Mouse (Mus musculus) intestine, embryonic 15.5 days (tissue): ENCODE measurements around the gene Scyl1. TPM values are rescaled to one million over a fixed set of nuclear protein-coding genes. Genes with fewer than 3 reads are reported as not detected.

Source experiments
- ATAC-seq: fragments of 200-750 bp; cut with Nextera tagmentation; 2 replicates; pipeline ENCODE4 v1.8.0; 2017; ENCODE audit warnings: moderate TSS enrichment, moderate library complexity
- H3K27ac ChIP-seq: fragments of 300-500 bp; sonication (generic); 2 replicates; pipeline ENCODE4 v1.5.1; 2015; ENCODE audit warnings: mild to moderate bottlenecking, inconsistent platforms
- H3K27me3 ChIP-seq: fragments of 300-500 bp; sonication (generic); replicated peaks from 2 replicates; pipeline ENCODE4 v1.6.1; 2015; ENCODE audit warnings: inconsistent platforms
- H3K36me3 ChIP-seq: fragments of 300-500 bp; sonication (generic); 2 replicates; pipeline ENCODE4 v1.6.1; 2015; ENCODE audit warnings: inconsistent platforms
- H3K4me1 ChIP-seq: fragments of 300-500 bp; sonication (generic); replicated peaks from 2 replicates; pipeline ENCODE4 v1.6.1; 2015; ENCODE audit warnings: inconsistent platforms
- H3K4me2 ChIP-seq: fragments of 300-500 bp; sonication (generic); replicated peaks from 2 replicates; pipeline ENCODE4 v1.6.1; 2015; ENCODE audit warnings: mild to moderate bottlenecking, inconsistent platforms
- H3K4me3 ChIP-seq: fragments of 300-500 bp; sonication (generic); replicated peaks from 2 replicates; pipeline ENCODE4 v1.5.1; 2015; ENCODE audit warnings: inconsistent platforms
- H3K9ac ChIP-seq: fragments of 300-500 bp; sonication (generic); 2 replicates; pipeline ENCODE4 v1.6.1; 2015; ENCODE audit warnings: inconsistent platforms
- H3K9me3 ChIP-seq: fragments of 300-500 bp; sonication (generic); 2 replicates; pipeline ENCODE4 v1.6.1; 2016; ENCODE audit warnings: inconsistent platforms
- WGBS: fragments of 180-500 bp; shearing (Covaris S2); methylation state at CpG from one replicate; pipeline ENCODE4 v1.1.7; 2015; 5-methylcytosine and 5-hydroxymethylcytosine counted together
- polyA plus RNA-seq: library from polyadenylated mRNA; unstranded; fragments of >200 nt; fragmentation: Nextera tagmentation; extraction: Ambion mirVana; gene quantifications from 2 replicates; pipeline ENCODE4 v1.2.1, GENCODE M21; 2015

Gene Scyl1
- polyA plus RNA-seq, 1 experiment from 2014 or later: 60.9 TPM

DNA sequence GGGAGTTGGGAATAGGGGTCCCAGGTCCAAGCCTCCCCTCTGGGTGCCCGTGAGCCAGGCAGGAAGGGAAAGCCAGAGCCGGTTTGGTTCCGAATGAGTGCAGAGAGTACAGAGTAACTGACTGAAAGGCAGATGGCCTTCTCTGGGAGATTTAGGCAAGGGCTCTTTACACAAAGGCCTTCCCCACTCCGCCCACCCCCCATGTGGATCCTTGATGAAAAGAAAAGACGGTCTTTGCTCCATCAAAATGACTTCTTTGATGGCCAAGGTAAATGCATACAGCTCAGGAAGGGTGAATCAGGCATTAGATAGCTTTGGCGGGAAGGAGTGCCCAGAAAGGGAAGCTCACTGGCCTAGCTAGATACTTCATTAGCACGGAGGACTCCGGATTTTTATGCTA, 7.1 kb upstream of the Scyl1 start:
- no peaks in the 10 kb centered on the region for H3K9me3 ChIP-seq
- H3K27ac ChIP-seq: no peak overlapping the region
- H3K4me2 ChIP-seq: no peak overlapping the region
- 58% methylated on average over 8 of the region's 8 CpGs for WGBS
- no peak overlapping the region for H3K9ac ChIP-seq
- no peak for ATAC-seq
- H3K36me3 ChIP-seq: no peaks in the 10 kb centered on the region
- no peak overlapping the region for H3K4me3 ChIP-seq
- H3K4me1 ChIP-seq: no peaks in the 10 kb centered on the region
- H3K27me3 ChIP-seq: no peaks in the 10 kb centered on the region

DNA sequence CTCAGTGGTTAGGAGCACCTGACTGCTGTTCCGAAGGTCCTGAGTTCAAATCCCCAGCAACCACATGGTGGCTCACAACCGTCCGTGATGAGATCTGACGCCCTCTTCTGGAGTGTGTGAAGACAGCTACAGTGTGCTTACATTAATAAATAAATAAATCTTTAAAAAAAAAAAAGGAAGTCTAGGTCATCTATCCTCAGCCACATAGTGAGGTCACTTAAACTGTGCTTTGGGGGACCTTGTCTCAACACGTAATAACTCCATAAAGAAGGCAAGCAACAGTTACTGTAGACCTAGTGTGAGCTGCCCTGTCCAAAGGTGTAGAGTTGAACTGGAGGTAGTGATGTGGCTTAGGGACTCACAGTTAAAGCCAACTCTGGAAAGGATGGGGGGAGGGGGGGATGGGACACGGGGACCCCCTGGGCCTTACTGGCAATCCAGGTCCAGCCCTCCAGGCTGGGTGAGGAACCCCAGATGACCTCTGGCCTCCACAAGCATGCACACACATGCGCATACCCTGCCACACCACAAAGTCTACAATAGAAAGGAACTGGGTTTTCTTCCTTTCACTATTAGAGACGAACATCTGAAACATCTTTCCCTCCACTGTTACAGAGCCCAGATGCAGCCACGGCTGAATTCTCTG, 6.3 kb upstream of the Scyl1 start:
- H3K27ac ChIP-seq: no peak overlapping the region
- H3K27me3 ChIP-seq: no peaks in the 10 kb centered on the region
- H3K4me3 ChIP-seq: no peak overlapping the region
- no peaks in the 10 kb centered on the region for H3K4me1 ChIP-seq
- no peaks in the 10 kb centered on the region for H3K36me3 ChIP-seq
- no peak overlapping the region for H3K4me2 ChIP-seq
- H3K9ac ChIP-seq: no peak overlapping the region
- no peak for ATAC-seq
- no peaks in the 10 kb centered on the region for H3K9me3 ChIP-seq
- WGBS: 74% methylated on average over 9 of the region's 9 CpGs

DNA sequence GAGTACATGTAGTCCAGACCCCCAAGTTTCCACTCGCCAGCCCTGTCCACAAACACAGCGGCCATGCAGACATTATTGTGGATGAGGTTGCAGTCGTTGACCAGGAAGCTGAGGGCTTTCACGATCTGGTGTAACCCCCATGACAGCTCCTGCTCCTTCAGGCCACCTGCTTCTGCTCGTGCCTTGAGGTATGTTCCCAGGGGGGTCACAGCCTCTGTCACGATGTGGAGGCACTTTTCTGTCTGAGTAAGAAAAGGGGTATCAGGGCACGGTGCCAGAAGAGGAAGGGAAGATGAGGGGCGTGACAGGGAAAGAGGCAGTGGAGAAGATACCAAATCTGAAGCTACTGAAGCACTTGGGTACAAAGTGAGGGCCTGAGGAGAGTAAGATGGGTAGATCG, 908 bp downstream of the Scyl1 start:
- Histone ChIP-seq H3K4me1 (peaks cover 12% of the 10 kb centered on the region), H3K4me3 (peak overlapping the region; percentile 80), H3K4me2 (peak overlapping the region; percentile 90), H3K27ac (peak overlapping the region; percentile 79; the same call in 1 of the 2 replicates), H3K36me3 (peaks cover 21% of the 10 kb centered on the region), H3K9me3 (no peaks in the 10 kb centered on the region), H3K27me3 (no peaks in the 10 kb centered on the region), H3K9ac (peak overlapping the region; percentile 91)
- 40% methylated on average over 9 of the region's 9 CpGs for WGBS
- no peak for ATAC-seq

DNA sequence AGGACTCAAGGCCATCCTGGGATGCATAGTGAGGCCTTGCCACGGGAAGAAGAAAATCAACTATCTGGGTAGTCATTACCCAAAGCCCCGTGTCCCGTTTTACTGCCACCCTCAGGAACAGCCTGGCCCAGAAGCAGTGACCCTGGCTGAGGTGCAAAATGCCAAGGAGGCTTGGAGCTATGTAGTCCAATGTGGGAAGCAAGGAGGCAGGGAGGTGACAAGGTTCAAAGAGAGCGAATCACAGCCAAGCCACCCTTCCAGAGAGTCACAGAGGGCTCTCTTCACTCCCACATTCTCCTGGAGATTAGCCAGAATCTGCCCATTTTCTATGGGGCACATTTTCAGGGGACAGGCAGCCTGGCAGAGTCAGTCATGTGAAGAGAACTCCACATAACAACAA, 3.9 kb downstream of the Scyl1 start:
- Histone ChIP-seq H3K4me3 (no peak overlapping the region), H3K4me2 (no peak overlapping the region), H3K4me1 (peaks cover 12% of the 10 kb centered on the region), H3K36me3 (peaks cover 45% of the 10 kb centered on the region), H3K9me3 (no peaks in the 10 kb centered on the region), H3K9ac (no peak overlapping the region), H3K27me3 (no peaks in the 10 kb centered on the region), H3K27ac (no peak overlapping the region)
- WGBS: 89% methylated on average over 4 of the region's 4 CpGs
- no peak for ATAC-seq

DNA sequence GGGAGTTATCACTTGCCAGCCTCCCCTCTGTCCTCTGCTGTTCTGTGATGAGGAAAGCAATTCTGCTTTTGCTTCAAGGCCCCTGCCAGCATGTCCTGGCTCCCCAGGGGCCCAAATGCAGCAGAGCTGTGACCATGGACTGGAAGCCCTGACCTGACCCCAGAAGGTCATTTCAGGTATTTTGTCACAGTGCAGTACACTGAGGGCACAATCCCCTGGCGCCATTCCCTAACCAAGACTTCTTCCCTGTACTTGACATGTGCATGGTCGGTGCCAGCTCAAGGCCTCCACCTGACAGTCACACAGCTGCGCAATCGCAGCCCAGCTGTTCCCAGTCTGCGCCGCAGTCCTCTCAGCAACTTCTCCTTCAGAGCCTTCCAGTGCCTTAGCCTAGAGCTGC, 8.1 kb downstream of the Scyl1 start:
- Histone ChIP-seq H3K36me3 (peaks cover 75% of the 10 kb centered on the region), H3K4me3 (no peak overlapping the region)
- WGBS: 95% methylated on average over 6 of the region's 6 CpGs

DNA sequence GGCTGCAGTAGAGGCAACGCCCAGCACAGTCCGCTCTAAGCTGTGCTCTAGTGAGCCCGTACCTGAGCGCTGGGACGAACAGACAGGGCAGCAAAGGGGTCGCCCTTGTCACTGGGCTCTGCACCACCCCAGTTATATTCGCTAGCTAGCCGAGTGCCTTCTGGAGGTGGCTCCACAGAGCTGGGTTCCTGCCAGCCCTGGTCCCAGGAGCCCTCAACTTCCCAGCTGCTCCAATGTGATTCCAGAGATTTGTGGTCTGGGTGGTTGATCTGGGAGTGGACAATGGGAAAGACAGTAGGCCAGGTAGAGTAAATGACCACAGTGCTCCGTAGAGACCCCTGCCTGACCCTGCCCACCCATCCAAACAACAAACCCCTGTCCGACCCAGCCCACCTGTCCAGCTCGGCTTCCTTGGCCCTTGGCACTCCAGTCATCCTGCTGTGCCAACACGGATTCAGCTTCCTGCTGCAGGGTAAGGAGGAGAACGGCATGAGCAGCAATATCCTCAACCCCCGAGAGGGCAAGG, 12.3 kb downstream of the Scyl1 start:
- H3K4me2 ChIP-seq: no peak overlapping the region
- no peak overlapping the region for H3K4me3 ChIP-seq
- peaks cover 11% of the 10 kb centered on the region for H3K4me1 ChIP-seq
- no peak overlapping the region for H3K9ac ChIP-seq
- peaks cover 25% of the 10 kb centered on the region for H3K27me3 ChIP-seq
- WGBS: 88% methylated on average over 14 of the region's 14 CpGs
- no peak overlapping the region for H3K27ac ChIP-seq
- H3K36me3 ChIP-seq: peaks cover 58% of the 10 kb centered on the region
- no peak for ATAC-seq
- no peaks in the 10 kb centered on the region for H3K9me3 ChIP-seq

More for the DNA sequence above, 8.1 kb downstream of the Scyl1 start:
- no peak overlapping the region for H3K9ac ChIP-seq
- H3K9me3 ChIP-seq: no peaks in the 10 kb centered on the region
- no peak overlapping the region for H3K27ac ChIP-seq
- H3K4me1 ChIP-seq: no peaks in the 10 kb centered on the region
- no peak overlapping the region for H3K4me2 ChIP-seq
- no peak for ATAC-seq
- H3K27me3 ChIP-seq: no peaks in the 10 kb centered on the region

DNA sequence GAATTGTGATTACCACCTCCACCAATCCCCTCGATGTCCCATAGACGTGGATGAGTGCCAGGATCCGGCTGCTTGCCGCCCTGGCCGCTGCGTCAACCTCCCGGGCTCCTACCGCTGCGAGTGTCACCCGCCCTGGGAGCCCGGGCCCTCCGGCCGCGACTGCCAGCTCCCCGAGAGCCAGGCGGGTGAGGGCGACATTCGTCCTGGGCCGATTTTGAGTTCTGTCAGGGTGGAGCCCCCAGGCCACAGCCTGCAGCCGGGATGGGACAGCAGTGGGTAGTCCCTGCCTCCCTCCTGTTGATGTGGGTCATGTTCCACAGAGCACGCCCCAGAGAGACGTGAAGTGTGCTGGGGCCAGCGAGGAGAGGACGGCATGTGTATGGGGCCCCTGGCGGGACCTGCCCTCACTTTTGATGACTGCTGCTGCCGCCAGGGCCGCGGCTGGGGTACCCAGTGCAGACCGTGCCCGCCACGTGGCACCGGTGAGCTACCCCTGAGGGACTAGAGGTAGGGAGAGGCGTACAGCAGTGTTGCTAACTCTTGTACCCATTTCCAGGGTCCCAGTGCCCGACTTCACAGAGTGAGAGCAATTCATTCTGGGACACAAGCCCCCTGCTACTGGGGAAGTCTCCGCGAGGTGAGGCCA, 14.1 kb downstream of the Scyl1 start:
- peak; percentile 19 for ATAC-seq
- WGBS: 32% methylated on average over 36 of the region's 36 CpGs
- H3K9ac ChIP-seq: 0 out of 2 replicates have a peak overlapping the region, but pooled peaks have one; percentile 23

DNA sequence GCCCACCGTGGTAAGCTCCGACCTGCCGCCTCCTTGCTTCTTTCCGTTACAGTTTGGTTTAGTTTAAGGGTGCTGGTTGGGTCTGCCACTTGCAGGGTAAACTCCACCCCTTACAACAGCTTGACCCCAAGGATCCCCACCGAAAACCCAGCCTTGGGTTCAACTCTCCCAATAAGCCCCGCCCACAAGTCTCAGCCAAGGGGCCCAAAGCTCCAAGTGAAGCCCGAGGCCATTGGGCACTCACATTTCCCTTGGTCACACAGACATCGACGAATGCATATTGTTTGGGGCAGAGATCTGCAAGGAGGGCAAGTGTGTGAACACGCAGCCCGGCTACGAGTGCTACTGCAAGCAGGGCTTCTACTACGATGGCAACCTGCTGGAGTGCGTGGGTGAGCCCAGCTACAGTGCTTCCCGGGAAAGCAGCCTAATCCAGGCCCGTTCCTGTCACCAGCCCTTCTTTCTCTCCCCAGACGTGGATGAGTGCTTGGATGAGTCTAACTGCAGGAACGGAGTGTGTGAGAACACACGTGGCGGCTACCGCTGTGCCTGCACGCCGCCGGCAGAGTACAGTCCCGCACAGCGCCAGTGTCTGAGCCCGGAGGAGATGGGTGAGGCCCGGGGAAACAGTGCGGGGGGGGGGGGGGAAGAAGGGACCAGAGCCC, 14.8 kb downstream of the Scyl1 start:
- no peak; the same call in 1 of the 2 replicates for ATAC-seq
- peaks cover 40% of the 10 kb centered on the region for H3K36me3 ChIP-seq

More for the DNA sequence above, 14.1 kb downstream of the Scyl1 start:
- H3K4me1 ChIP-seq: peaks cover 11% of the 10 kb centered on the region
- no peak overlapping the region for H3K27ac ChIP-seq
- H3K9me3 ChIP-seq: no peaks in the 10 kb centered on the region
- peaks cover 46% of the 10 kb centered on the region for H3K36me3 ChIP-seq
- H3K4me3 ChIP-seq: 0 out of 2 replicates have a peak overlapping the region, but pooled peaks have one; percentile 10
- peak overlapping the region; percentile 42 for H3K4me2 ChIP-seq
- peaks cover 25% of the 10 kb centered on the region for H3K27me3 ChIP-seq

DNA sequence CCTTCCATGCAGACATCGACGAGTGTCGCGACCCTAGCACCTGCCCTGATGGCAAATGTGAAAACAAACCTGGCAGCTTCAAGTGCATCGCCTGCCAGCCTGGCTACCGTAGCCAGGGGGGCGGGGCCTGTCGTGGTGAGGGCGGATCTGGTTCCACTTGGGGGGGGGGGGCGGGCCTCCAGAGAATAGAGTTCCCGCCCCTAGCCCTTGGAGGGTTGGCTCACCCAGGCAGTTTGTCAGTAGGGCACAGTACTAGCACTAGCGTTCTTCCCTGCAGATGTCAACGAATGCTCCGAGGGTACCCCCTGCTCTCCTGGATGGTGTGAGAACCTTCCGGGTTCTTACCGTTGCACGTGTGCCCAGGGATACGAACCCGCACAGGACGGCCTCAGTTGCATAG, 19.5 kb downstream of the Scyl1 start:
- ATAC-seq: peak; percentile 50
- Histone ChIP-seq H3K4me1 (peaks cover 7% of the 10 kb centered on the region), H3K9ac (no peak overlapping the region), H3K27ac (no peak overlapping the region), H3K36me3 (no peaks in the 10 kb centered on the region), H3K9me3 (no peaks in the 10 kb centered on the region), H3K4me3 (no peak overlapping the region), H3K4me2 (0 out of 2 replicates have a peak overlapping the region, but pooled peaks have one; percentile 10), H3K27me3 (peaks cover 39% of the 10 kb centered on the region)
- WGBS: 18% methylated on average over 20 of the region's 20 CpGs

More for the DNA sequence above, 14.8 kb downstream of the Scyl1 start:
- peaks cover 26% of the 10 kb centered on the region for H3K27me3 ChIP-seq
- H3K9me3 ChIP-seq: no peaks in the 10 kb centered on the region
- 0 out of 2 replicates have a peak overlapping the region, but pooled peaks have one; percentile 10 for H3K4me3 ChIP-seq
- H3K27ac ChIP-seq: no peak overlapping the region
- 0 out of 2 replicates have a peak overlapping the region, but pooled peaks have one; percentile 20 for H3K9ac ChIP-seq
- H3K4me2 ChIP-seq: peak overlapping the region; percentile 42
- WGBS: 24% methylated on average over 29 of the region's 29 CpGs
- peaks cover 14% of the 10 kb centered on the region for H3K4me1 ChIP-seq

DNA sequence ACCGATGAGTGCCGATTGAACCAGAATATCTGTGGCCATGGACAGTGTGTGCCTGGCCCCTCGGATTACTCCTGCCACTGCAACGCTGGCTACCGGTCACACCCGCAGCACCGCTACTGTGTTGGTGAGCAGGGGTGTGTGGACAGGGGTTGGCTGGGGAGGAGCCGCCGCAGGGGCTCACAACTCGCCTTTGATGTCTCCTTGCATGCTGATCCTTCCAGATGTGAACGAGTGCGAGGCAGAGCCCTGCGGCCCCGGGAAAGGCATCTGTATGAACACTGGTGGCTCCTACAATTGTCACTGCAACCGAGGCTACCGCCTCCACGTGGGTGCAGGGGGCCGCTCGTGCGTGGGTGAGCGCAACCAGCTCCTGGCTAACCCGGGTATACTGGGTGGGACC, 20.3 kb downstream of the Scyl1 start:
- peaks cover 10% of the 10 kb centered on the region for H3K4me1 ChIP-seq
- H3K27ac ChIP-seq: no peak overlapping the region
- no peaks in the 10 kb centered on the region for H3K9me3 ChIP-seq
- H3K4me3 ChIP-seq: no peak overlapping the region
- ATAC-seq: no peak
- H3K9ac ChIP-seq: no peak overlapping the region
- H3K27me3 ChIP-seq: peaks cover 32% of the 10 kb centered on the region
- no peaks in the 10 kb centered on the region for H3K36me3 ChIP-seq
- 24% methylated on average over 22 of the region's 22 CpGs for WGBS
- H3K4me2 ChIP-seq: no peak overlapping the region

DNA sequence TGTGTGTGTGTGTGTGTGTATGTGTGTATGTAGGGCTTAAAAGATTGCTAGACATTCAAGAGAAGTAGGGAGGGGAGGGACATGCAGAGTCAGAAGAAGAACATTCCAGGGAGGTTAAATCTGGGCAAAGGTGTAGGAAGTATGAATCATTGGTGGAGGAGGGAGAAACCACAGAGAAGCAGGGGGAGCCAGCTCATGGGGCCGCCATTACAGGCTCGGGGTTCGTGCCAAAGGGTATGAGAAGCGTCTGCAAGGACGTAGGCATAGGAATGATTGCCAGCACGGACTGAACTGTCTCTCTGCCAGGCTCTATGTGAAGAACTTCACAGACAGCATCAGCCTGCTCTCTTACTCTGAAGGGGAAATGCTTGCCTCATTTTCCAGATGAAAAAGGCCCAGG, 21.7 kb downstream of the Scyl1 start:
- H3K36me3 ChIP-seq: no peaks in the 10 kb centered on the region
- no peak overlapping the region for H3K27ac ChIP-seq
- H3K9ac ChIP-seq: no peak overlapping the region
- H3K27me3 ChIP-seq: peaks cover 33% of the 10 kb centered on the region
- no peaks in the 10 kb centered on the region for H3K9me3 ChIP-seq
- no peak overlapping the region for H3K4me3 ChIP-seq
- H3K4me1 ChIP-seq: peaks cover 17% of the 10 kb centered on the region
- H3K4me2 ChIP-seq: no peak overlapping the region
- no peak for ATAC-seq
- 82% methylated on average over 6 of the region's 6 CpGs for WGBS

DNA sequence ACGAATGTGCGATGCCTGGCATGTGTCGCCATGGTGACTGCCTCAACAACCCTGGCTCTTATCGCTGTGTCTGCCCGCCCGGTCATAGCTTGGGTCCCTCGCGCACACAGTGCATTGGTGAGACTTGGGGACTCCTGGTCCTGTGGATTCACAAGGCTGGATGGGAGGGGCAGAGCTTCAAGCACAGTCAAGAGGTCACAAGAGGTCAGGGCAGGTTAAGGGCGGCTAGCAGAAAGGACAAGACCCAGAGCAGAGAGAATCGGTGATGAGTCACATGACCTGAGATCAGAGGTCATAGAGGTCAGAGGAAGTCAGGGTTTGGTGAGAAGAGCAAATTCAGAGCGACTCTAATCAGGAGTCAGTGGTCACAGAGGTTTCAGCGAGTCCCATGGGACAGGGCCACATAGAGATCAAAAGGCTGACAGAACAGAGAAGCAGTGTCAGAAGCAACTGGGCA, 24.3 kb downstream of the Scyl1 start:
- H3K27ac ChIP-seq: no peak overlapping the region
- 37% methylated on average over 12 of the region's 12 CpGs for WGBS
- H3K4me3 ChIP-seq: no peak overlapping the region
- H3K27me3 ChIP-seq: peaks cover 33% of the 10 kb centered on the region
- no peaks in the 10 kb centered on the region for H3K36me3 ChIP-seq
- H3K4me2 ChIP-seq: no peak overlapping the region
- ATAC-seq: no peak
- H3K9ac ChIP-seq: no peak overlapping the region
- no peaks in the 10 kb centered on the region for H3K9me3 ChIP-seq
- peaks cover 32% of the 10 kb centered on the region for H3K4me1 ChIP-seq
